Mouse (Mus musculus): ENCODE results near the gene Ube2v1.

GRCm38 (mm10) chr2:167634338-167634770, 2.5 kb upstream of the Ube2v1 start:
- TF ChIP-seq POLR2A (IDR thresholded peaks at IDR 0.05; ENCODE audit: low read depth, low read length) (no peak), CTCF (IDR thresholded peaks at IDR 0.05; ENCODE audit: extremely low read depth, insufficient read length, insufficient replicate concordance, low read depth, low read length) (no peak)
